Mouse (Mus musculus) bone marrow macrophage, adult 2 months (primary cell): Measurements from ENCODE around the gene Zfand3. TPM values are rescaled to one million over a fixed set of nuclear protein-coding genes. Genes with fewer than 3 reads are reported as not detected.

Experiments
- H3K27ac ChIP-seq: 2 replicates; pipeline ENCODE4 v1.5.1; 2012; ENCODE audit warnings: low read depth, low read length; ENCODE audit not compliant: insufficient read depth
- H3K4me1 ChIP-seq: 2 replicates; pipeline ENCODE4 v1.6.1; 2012; ENCODE audit warnings: low read length; ENCODE audit not compliant: control insufficient read depth, insufficient read depth
- H3K4me3 ChIP-seq: 2 replicates; pipeline ENCODE4 v1.5.1; 2012; ENCODE audit warnings: mild to moderate bottlenecking, low read length, moderate library complexity; ENCODE audit not compliant: insufficient read depth
- CTCF ChIP-seq: IDR thresholded peaks from 2 replicates; pipeline ENCODE4 v1.5.1; 2012; ENCODE audit warnings: low read depth, mild to moderate bottlenecking, low read length, moderate library complexity
- POLR2A ChIP-seq: IDR thresholded peaks from 2 replicates; pipeline ENCODE4 v1.6.1; 2012; ENCODE audit warnings: mild to moderate bottlenecking, low read depth, low read length, borderline replicate concordance
- polyA plus RNA-seq: library from polyadenylated mRNA; stranded (reverse); fragments of >200 nt; gene quantifications from 2 replicates; pipeline ENCODE4 v1.2.4, GENCODE M21; 2012; ENCODE audit not compliant: missing spikeins, insufficient read depth, insufficient read length

Gene Zfand3
- polyA plus RNA-seq, 1 experiment: 80.4 TPM

DNA sequence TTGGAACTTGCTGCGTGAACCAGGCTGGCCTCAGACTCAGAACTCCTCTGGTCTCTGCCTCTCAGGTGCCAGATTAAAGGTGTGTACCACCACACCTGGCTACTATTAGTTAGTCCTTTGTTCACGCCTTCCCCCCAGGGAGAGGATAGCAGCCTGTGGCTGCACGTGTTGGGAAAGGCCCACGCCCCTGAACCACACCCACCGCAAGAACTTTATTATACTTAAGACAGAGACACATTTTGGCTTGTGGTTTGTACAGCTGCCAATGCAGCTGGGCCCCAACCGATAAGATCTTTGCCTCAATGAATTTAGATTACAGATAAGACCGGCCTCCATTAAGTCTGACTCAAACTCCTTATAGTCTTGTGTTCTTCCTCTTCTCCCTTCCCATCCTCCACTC, 24.7 kb upstream of the Zfand3 start:
- no peak overlapping the region for H3K27ac ChIP-seq
- TF ChIP-seq CTCF (no peak), POLR2A (no peak)
- H3K4me3 ChIP-seq: no peak overlapping the region
- H3K4me1 ChIP-seq: no peaks in the 10 kb centered on the region

DNA sequence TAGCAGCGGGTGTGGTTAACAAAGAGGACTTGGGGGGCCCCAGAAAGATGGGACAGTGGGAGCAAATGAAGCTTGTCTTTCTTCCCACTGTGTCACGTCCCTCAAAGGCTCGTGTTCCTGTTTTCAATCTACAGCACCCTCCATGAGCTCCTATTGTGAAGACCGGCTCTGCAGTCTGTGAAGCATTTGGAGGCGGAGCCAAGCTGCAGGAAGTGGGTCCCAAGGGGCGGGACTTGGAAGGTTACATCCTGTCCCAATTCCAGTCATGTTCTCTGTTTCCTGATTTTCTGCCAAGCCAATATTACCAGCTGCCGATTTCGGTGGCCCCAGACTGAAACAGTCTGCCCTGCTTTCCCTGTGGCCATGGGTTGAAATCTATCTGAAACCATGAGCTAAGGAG, 23.0 kb upstream of the Zfand3 start:
- TF ChIP-seq POLR2A (no peak), CTCF (no peak)
- no peaks in the 10 kb centered on the region for H3K4me1 ChIP-seq
- no peak overlapping the region for H3K4me3 ChIP-seq
- H3K27ac ChIP-seq: no peak overlapping the region

DNA sequence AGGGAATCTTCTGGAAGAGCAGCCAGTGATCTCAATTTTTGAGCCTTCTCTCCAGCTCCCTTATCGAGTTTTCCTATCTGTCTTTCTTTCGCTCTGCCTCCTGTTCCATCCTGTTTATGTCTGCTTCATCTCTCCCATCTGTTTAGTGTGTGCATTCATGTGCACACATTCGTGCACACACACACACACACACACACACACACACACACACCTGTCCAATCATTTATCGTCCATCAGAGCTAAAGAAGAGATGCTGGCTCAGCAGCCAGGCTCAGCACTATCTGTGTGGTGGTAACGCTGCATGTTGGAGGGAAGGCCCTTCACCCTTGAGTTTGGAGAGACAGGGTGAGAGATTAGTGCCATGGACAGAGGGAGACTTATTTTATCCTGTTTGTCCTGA, 21.3 kb upstream of the Zfand3 start:
- no peak overlapping the region for H3K27ac ChIP-seq
- TF ChIP-seq POLR2A (no peak), CTCF (no peak)
- no peaks in the 10 kb centered on the region for H3K4me1 ChIP-seq
- no peak overlapping the region for H3K4me3 ChIP-seq

DNA sequence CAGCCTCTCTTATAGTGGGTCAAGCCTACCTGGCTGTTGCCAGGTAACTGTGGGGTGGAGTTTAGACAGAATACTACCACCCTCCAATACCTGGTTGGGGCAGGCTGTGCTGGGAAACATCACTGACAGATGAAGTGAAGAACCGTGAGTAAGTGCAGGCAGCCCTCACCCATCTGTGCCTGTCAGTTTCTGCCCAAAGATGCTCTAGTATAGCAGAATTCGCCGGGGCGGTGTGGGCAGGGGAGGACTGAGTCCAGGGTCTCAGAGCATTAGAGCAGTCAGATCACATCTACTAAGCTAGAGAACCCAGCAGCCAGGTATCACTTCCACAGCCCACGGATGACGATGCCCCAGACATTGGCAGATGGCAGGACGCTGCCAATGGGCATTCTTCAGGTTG, 19.6 kb upstream of the Zfand3 start:
- TF ChIP-seq POLR2A (no peak), CTCF (no peak)
- Histone ChIP-seq H3K27ac (no peak overlapping the region), H3K4me3 (no peak overlapping the region)

DNA sequence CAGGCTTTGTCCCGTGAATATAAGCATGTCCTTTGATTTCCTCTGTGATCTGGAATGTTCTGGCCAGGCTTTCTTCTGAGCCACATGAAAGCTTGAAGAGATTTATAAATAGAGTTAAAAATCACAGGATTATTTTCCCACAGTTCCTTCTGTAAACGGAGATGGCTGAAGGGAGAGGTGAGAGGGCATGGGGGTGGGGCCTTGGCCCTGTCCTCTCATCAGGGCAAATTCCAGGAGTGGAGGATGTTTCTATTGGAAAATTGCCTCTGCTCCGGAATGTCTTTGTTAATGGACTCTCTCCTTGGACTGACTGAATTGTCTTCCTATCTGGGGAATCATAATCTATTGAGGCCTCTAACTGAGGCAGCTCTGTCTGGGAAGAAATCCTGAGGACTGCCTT, 19.0 kb upstream of the Zfand3 start:
- H3K27ac ChIP-seq: no peak overlapping the region
- TF ChIP-seq POLR2A (no peak), CTCF (no peak)
- H3K4me1 ChIP-seq: peaks cover 1% of the 10 kb centered on the region
- no peak overlapping the region for H3K4me3 ChIP-seq

More for the DNA sequence above, 19.6 kb upstream of the Zfand3 start:
- no peaks in the 10 kb centered on the region; the same call in 1 of the 2 replicates for H3K4me1 ChIP-seq

DNA sequence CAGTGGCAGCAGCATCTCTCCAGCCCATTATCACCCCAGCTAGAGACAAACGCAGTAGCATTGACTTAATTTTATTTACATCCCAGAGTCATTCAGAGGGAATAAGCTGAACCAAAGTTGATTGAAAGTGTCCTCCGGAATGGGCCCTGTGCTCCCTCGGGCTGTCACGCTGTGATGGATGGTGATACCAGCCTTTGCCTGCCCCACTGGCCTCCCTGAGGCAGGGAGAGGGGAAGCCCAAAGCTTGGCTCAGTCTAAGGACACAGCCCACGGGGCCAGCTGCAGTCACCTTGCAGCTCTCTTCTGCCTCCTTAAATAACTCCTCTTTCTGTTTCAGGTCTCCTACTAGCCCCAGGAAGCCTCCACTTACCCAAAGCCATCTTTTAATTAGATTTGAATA, 16.4 kb upstream of the Zfand3 start:
- Histone ChIP-seq H3K4me1 (peaks cover 10% of the 10 kb centered on the region), H3K27ac (no peak overlapping the region), H3K4me3 (no peak overlapping the region)
- no peak for TF ChIP-seq CTCF
- TF ChIP-seq POLR2A: no peak

DNA sequence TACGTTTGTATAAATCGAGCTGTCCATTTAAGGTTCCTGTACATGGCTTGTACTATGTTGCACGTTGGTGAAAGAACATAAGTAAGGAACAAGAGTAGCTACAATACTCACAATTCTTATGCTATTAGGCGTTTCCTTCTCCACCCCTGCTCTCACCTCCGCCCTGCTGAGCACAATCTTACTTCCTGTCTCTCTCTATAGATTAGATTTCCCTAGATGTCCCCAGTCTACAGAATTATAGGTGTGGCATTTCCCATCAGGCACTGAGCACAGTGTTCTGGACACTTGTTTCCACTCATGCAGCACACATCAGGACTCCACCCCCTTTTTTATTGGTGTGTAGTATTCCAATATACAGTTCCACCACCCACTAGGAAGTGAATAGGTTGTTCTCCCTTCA, 14.9 kb upstream of the Zfand3 start:
- TF ChIP-seq POLR2A (no peak), CTCF (no peak)
- Histone ChIP-seq H3K27ac (no peak overlapping the region), H3K4me3 (no peak overlapping the region), H3K4me1 (peaks cover 10% of the 10 kb centered on the region)

DNA sequence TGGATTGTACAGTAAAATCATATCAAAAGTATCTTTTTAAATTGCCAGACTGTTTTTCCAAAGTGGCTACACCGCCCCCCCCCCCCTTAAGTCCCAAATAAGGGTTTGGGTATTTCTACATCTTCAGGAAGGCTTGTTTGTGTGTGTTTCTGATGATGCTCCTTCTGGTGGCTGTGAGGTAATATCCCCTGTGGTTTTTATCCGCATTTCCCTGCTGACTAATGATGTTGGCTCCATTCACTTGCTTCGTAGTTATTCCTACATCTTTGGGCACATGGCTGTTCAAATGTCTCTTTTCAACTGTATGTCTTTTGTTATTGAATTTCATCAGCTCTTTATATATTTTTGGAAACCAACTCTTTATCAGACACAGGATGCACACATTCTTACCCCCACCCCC, 14.4 kb upstream of the Zfand3 start:
- TF ChIP-seq POLR2A (no peak), CTCF (no peak)
- no peak overlapping the region for H3K27ac ChIP-seq
- H3K4me1 ChIP-seq: peaks cover 10% of the 10 kb centered on the region
- H3K4me3 ChIP-seq: no peak overlapping the region

DNA sequence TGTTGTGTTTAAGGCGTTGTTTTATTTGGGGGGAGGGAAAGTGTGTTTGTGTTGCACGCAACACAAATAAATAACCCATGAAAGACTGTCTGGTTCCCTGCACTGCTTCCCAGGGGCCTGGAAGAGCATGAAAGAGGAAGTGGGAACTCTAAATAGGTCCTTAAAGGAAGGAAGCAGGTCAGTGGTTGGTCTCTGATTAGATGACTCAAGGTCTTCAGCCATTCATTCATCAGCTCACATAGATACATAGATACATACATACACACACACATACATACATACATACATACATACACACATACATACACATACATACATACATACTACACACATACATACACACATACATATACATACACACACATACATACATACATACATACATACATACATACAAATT, 13.7 kb upstream of the Zfand3 start:
- Histone ChIP-seq H3K4me1 (peaks cover 10% of the 10 kb centered on the region), H3K4me3 (no peak overlapping the region), H3K27ac (no peak overlapping the region)
- no peak for TF ChIP-seq CTCF
- no peak for TF ChIP-seq POLR2A

DNA sequence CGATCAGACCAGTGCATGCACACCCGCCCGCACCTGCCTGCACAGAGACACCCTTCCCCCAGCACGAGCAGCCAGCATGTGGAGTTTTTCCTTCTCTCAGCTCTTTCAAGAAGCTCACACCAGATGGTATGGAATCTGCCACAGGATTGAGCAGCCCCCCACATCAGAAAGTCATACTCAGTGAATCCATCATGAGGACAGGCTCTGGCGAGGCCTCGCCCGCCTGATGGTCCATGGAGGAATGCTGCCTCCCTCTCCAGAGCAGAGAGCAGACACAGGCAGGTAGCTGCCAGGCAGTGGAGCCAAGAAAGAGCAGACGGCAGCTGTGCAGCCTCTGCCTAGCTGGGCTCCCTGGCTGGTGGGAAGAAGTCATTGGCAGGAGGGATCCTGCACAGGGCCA, 11.0 kb upstream of the Zfand3 start:
- no peak overlapping the region for H3K27ac ChIP-seq
- peaks cover 13% of the 10 kb centered on the region for H3K4me1 ChIP-seq
- no peak for TF ChIP-seq CTCF
- no peak for TF ChIP-seq POLR2A
- H3K4me3 ChIP-seq: no peak overlapping the region

DNA sequence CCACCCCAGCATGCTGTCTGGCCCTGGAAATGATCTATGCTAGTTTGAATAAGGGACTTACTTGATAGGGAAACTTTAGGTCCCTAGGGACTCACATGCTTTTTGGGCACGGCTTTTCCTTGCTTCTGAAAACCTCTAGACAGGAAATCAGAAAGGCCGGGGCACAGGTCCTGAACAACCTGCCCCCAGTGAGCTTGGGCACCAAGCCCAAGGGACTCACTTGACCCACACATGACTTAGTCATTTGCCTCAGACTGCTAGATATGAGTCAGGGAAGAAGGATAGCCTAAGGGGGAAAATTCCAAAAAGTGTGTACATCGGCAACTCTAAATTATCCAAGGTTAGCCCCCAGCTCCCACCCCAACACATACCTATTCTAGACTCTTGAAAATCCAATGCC, 10.5 kb upstream of the Zfand3 start:
- peaks cover 13% of the 10 kb centered on the region for H3K4me1 ChIP-seq
- no peak for TF ChIP-seq CTCF
- no peak for TF ChIP-seq POLR2A
- H3K4me3 ChIP-seq: no peak overlapping the region
- no peak overlapping the region for H3K27ac ChIP-seq
